Mouse (Mus musculus) small intestine, adult 2 months (tissue): Measurements from ENCODE around the gene Zhx3.

ENCODE experiments used
- CTCF ChIP-seq: fragments of 200-500 bp; IDR thresholded peaks from 2 replicates; pipeline ENCODE4 v1.5.1; 2012; ENCODE audit warnings: low read depth, mild to moderate bottlenecking, control low read depth, inconsistent platforms, low read length, moderate library complexity, mixed read lengths; ENCODE audit not compliant: insufficient replicate concordance, insufficient read length; ENCODE audit errors: extremely low read depth
- POLR2A ChIP-seq: fragments of 200-500 bp; IDR thresholded peaks from 2 replicates; pipeline ENCODE4 v1.6.1; 2012; ENCODE audit warnings: low read depth, mild to moderate bottlenecking, control low read depth, inconsistent platforms, low read length, moderate library complexity

DNA sequence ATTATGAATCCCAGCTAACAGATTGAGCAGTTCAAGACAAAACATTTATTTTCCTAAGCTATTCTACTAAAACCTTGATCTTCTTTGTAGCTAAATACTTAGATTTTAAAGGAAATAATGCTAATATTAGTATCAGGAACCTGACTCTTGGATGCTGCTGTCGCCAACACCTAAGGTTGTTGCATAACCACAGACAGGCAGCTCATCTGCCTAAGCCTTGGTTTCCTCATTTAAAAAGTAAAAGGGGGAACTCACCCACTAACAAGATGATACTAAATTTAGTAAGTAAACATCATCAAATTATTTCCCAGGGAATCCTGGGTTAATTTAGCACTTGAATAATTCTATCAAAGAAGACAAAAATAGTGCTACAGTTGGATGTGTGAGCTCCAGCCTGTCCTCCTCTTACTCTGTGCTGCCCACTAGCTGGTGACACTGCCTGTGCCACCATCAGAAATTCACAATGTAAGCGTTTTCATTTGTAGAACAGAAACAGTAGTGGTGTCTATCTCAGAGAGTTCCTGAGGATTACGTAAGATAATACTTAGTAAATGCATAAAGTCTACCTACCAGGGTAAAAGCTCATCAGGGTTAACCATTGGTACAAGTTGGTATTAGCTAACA lies 23.1 kb downstream of the Zhx3 start:
- TF ChIP-seq POLR2A (no peak), CTCF (no peak)
